ENCODE assay signal across 9 mouse cellular contexts in the genomic region with DNA sequence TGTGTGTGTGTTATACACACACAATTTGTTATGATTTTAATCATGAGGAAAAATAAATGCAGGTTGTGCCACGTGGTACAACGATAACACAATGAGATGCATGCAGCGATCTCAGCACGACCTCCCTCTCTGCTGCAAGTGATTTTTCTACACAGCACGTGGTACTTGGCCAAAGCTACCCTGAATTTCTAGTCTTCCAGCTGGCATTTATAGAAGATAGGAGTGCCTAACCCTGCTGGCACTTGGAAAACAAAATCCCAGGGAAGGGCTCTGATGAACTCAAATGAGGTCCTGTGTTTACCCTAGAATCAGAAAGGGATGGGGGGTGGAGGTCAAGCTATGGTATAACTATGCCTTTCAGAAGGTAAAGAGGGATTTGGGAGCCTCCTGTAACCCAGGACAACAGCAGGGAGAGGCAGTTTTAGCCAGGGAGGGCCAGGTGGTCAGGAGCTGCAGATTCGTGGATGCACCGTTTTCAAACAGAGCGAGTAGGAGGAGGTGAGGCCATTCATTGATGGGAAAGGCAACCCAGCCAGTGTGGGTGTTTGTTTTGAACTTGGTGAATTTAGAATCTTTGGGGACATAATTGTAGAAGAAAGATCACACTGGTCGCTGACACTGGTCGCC. TPM values are rescaled to one million over a fixed set of nuclear protein-coding genes. Genes with fewer than 3 reads are reported as not detected.
DNase-seq lines count a peak whose midpoint lies in the region; ATAC-seq and TF ChIP-seq lines count a peak whose summit lies in the region.
"Had no signal": no experiment of that assay in that cellular context is flagged by ENCODE, and none has a peak within 500 bp of the region (broad histone marks: within the 10 kb centered on the region; RNA-seq: fewer than 3 reads in every experiment).

No protein-coding gene starts in this region.

- H3K9ac ChIP-seq in heart, embryonic 12.5 days = no peak overlapping the region
- peak overlapping the region; percentile 48; the same call in 1 of the 2 replicates for H3K9ac ChIP-seq in CH12.LX (ENCODE audit: insufficient read depth, low read depth)
- no peak overlapping the region for H3K9ac ChIP-seq in embryonic facial prominence, embryonic 15.5 days
- H3K9ac ChIP-seq in liver, embryonic 15.5 days = no peak overlapping the region
- H3K9ac ChIP-seq: neural tube, embryonic 12.5 days had no signal

- no peaks in the 10 kb centered on the region for H3K9me3 ChIP-seq in heart, embryonic 12.5 days (replicated peaks)
- peaks cover 12% of the 10 kb centered on the region for H3K9me3 ChIP-seq in CH12.LX (replicated peaks; ENCODE audit: low read length)
- H3K9me3 ChIP-seq in embryonic facial prominence, embryonic 15.5 days (replicated peaks) = no peaks in the 10 kb centered on the region
- H3K9me3 ChIP-seq in liver, embryonic 15.5 days (replicated peaks) = no peaks in the 10 kb centered on the region
- H3K9me3 ChIP-seq: neural tube, embryonic 12.5 days had no signal

- TF ChIP-seq POLR2A in CH12.LX (IDR thresholded peaks at IDR 0.05; ENCODE audit: low read depth, low read length) = no peak

- intact Hi-C loops in heart, postnatal 36 days (cut with DNase I) = loop anchor here (1.0 kb wide), 1 partner anchor 34 kb away; no protein-coding TSS in a partner anchor
- intact Hi-C loops in gastrocnemius, postnatal 14 days (cut with DNase I; ENCODE audit: low total_unique reads) = no loop called here

- TF ChIP-seq EP300 in CH12.LX (IDR thresholded peaks at IDR 0.05; ENCODE audit: low read length) = no peak

- peak overlapping the region; percentile 92; the same call in 1 of the 2 replicates for H3K27ac ChIP-seq in heart, embryonic 12.5 days (ENCODE audit: poor library complexity, severe bottlenecking)
- peak overlapping the region; percentile 96 for H3K27ac ChIP-seq in CH12.LX (ENCODE audit: insufficient read depth, low read depth)
- peak overlapping the region; percentile 93 for H3K27ac ChIP-seq in embryonic facial prominence, embryonic 15.5 days (replicated peaks)
- H3K27ac ChIP-seq in liver, embryonic 15.5 days (replicated peaks) = peak overlapping the region; percentile 78
- H3K27ac ChIP-seq: neural tube, embryonic 12.5 days had no signal

- no peak for DNase-seq in heart, postnatal 36 days
- no peak for DNase-seq in CH12.LX (ENCODE audit: extremely low read depth)
- no peak for DNase-seq in yolk sac, embryonic 10.5 days (ENCODE audit: low spot score)
- no peak for DNase-seq in ovary, postnatal 10 days (ENCODE audit: low spot score)
- DNase-seq in gastrocnemius, postnatal 14 days = no peak

- no peak for TF ChIP-seq CTCF in CH12.LX (conservative IDR thresholded peaks at IDR 0.05 in 1 of 2, IDR thresholded peaks at IDR 0.05 in 1 of 2; ENCODE audit: low read depth in 2 of 2, low read length in 2 of 2)

- no peak for TF ChIP-seq RAD21 in CH12.LX (IDR thresholded peaks at IDR 0.05; ENCODE audit: low read depth, low read length)

- H3K4me1 ChIP-seq in heart, embryonic 12.5 days (replicated peaks) = peaks cover 37% of the 10 kb centered on the region
- H3K4me1 ChIP-seq in CH12.LX (ENCODE audit: control insufficient read depth in 1 of 2, insufficient read depth in 2 of 2) = peaks cover 31 to 78% of the 10 kb centered on the region in 2 experiments
- H3K4me1 ChIP-seq in embryonic facial prominence, embryonic 15.5 days = peaks cover 34% of the 10 kb centered on the region
- peaks cover 39% of the 10 kb centered on the region for H3K4me1 ChIP-seq in liver, embryonic 15.5 days (replicated peaks)

- H3K36me3 ChIP-seq in heart, embryonic 12.5 days = no peaks in the 10 kb centered on the region
- H3K36me3 ChIP-seq in CH12.LX (replicated peaks in 1 of 2; ENCODE audit: control insufficient read depth in 1 of 2, insufficient read depth in 1 of 2, low read length in 1 of 2) = no peaks in the 10 kb centered on the region
- H3K36me3 ChIP-seq in embryonic facial prominence, embryonic 15.5 days = no peaks in the 10 kb centered on the region
- H3K36me3 ChIP-seq in liver, embryonic 15.5 days (replicated peaks) = no peaks in the 10 kb centered on the region
- H3K36me3 ChIP-seq: neural tube, embryonic 12.5 days had no signal

- H3K4me3 ChIP-seq in heart, embryonic 12.5 days = no peak overlapping the region
- no peak overlapping the region for H3K4me3 ChIP-seq in CH12.LX (replicated peaks in 1 of 3; ENCODE audit: low read depth in 2 of 3, low read length in 2 of 3, poor library complexity in 1 of 3)
- no peak overlapping the region for H3K4me3 ChIP-seq in embryonic facial prominence, embryonic 15.5 days (replicated peaks)
- no peak overlapping the region for H3K4me3 ChIP-seq in liver, embryonic 15.5 days (replicated peaks)
- H3K4me3 ChIP-seq: neural tube, embryonic 12.5 days had no signal

- in situ Hi-C loops in CH12.LX (cut with MboI; ENCODE audit: low pct_ligation_motif_present, low pct_unique_long_range_greater_than_20kb, low sequenced_read_pairs) = loop anchor here (5.0 kb wide), 1 partner anchor 164 kb away; the partner anchor contains the start of genes Arf6 and Gm9887

- H3K27me3 ChIP-seq in heart, embryonic 12.5 days (replicated peaks) = no peaks in the 10 kb centered on the region
- H3K27me3 ChIP-seq in CH12.LX (replicated peaks) = no peaks in the 10 kb centered on the region
- no peaks in the 10 kb centered on the region for H3K27me3 ChIP-seq in embryonic facial prominence, embryonic 15.5 days
- no peaks in the 10 kb centered on the region for H3K27me3 ChIP-seq in liver, embryonic 15.5 days
- H3K27me3 ChIP-seq: neural tube, embryonic 12.5 days had no signal

- WGBS in heart, embryonic 12.5 days = 79% methylated on average over 10 of the region's 10 CpGs
- 68% methylated on average over 10 of the region's 10 CpGs for WGBS in embryonic facial prominence, embryonic 15.5 days
- 62% methylated on average over 10 of the region's 10 CpGs for WGBS in liver, embryonic 15.5 days (ENCODE audit: insufficient replicate concordance)

- no peaks in the 10 kb centered on the region for H3K79me2 ChIP-seq in CH12.LX (replicated peaks; ENCODE audit: control insufficient read depth, extremely low read depth, insufficient read depth, poor library complexity, severe bottlenecking)

- dilution Hi-C loops in CH12.LX (cut with MboI; ENCODE audit: extremely low pct_ligation_motif_present, extremely low pct_unique_long_range_greater_than_20kb, low sequenced_read_pairs) = no loop called here

- no peak for ATAC-seq in heart, embryonic 12.5 days (ENCODE audit: insufficient number of reproducible peaks, low FRiP score)
- ATAC-seq in embryonic facial prominence, embryonic 15.5 days (ENCODE audit: insufficient number of reproducible peaks, low FRiP score, low TSS enrichment, low read depth) = no peak
- ATAC-seq in liver, embryonic 15.5 days (ENCODE audit: insufficient read depth) = no peak

- H3K4me2 ChIP-seq in heart, embryonic 12.5 days = peak overlapping the region; percentile 68
- H3K4me2 ChIP-seq in CH12.LX (ENCODE audit: insufficient read depth, low read depth, poor library complexity, severe bottlenecking) = peak overlapping the region; percentile 84
- H3K4me2 ChIP-seq in embryonic facial prominence, embryonic 15.5 days (replicated peaks) = peak overlapping the region; percentile 44; the same call in 1 of the 2 replicates
- H3K4me2 ChIP-seq in liver, embryonic 15.5 days = peak overlapping the region; percentile 60

TF ChIP-seq in CH12.LX, 34 proteins besides CTCF, POLR2A, EP300 and RAD21:
- TF ChIP-seq USF2 (conservative IDR thresholded peaks at IDR 0.05; ENCODE audit: low read depth, low read length) = no peak
- TF ChIP-seq MXI1 (IDR thresholded peaks at IDR 0.05; ENCODE audit: low read depth, low read length) = no peak
- TF ChIP-seq MAFK (IDR thresholded peaks at IDR 0.05; ENCODE audit: insufficient replicate concordance, low read length) = no peak
- no peak for TF ChIP-seq MAX (IDR thresholded peaks at IDR 0.05; ENCODE audit: low read length)
- TF ChIP-seq KAT2A (IDR thresholded peaks at IDR 0.05; ENCODE audit: insufficient replicate concordance, low read length) = no peak
- TF ChIP-seq RCOR1 (conservative IDR thresholded peaks at IDR 0.05; ENCODE audit: low read depth, low read length) = no peak
- TF ChIP-seq ZKSCAN1 (IDR thresholded peaks at IDR 0.05; ENCODE audit: borderline replicate concordance, low read depth, low read length) = no peak
- no peak for TF ChIP-seq PAX5 (IDR thresholded peaks at IDR 0.05; ENCODE audit: low read length)

RNA-seq across cellular contexts. Expression of gene Vcpkmt, which starts 46.1 kb away (rescaled TPM):
- polyA plus RNA-seq in heart, embryonic 12.5 days (2016; fragmentation: Nextera tagmentation; extraction: Ambion mirVana) = 19.2 and 21.4 TPM in 2 replicates
- total RNA-seq in heart, postnatal 36 days (2021) = 1 to 10 TPM; 2.7 to 4.9 TPM
- total RNA-seq in CH12.LX (2012; rRNA removed) (14.4 and 14.9 TPM in 2 replicates), CH12.LX (2014; rRNA removed) (23.5 and 24.8 TPM in 2 replicates)
- 31.5 and 38.9 TPM in 2 replicates for polyA plus RNA-seq in CH12.LX (2012; ENCODE audit: insufficient read length, low read depth)
- 29.4 TPM in 2 replicates for polyA plus RNA-seq in embryonic facial prominence, embryonic 15.5 days (2015; fragmentation: Nextera tagmentation; extraction: Ambion mirVana)
- polyA plus RNA-seq in liver, embryonic 15.5 days (2015; fragmentation: Nextera tagmentation; extraction: Ambion mirVana) = 11.4 and 12.8 TPM in 2 replicates
- 1 to 10 TPM; 3.7 to 4.1 TPM for total RNA-seq in gastrocnemius, postnatal 14 days (2021)
